Mouse (Mus musculus): ENCODE results near the gene Lgsn. TPM values are rescaled to one million over a fixed set of nuclear protein-coding genes. Genes with fewer than 3 reads are reported as not detected.

Gene Lgsn
- total RNA-seq (2021), result not detected
- long read RNA-seq, experiment 1, result 0 reads
- long read RNA-seq, experiment 2, result 0 reads

GRCm38 (mm10) chr1:31176101-31176500 is at the start of gene Lgsn:
TSS of gene Lgsn (plus strand) at chr1:31176401.
- DNase-seq (ENCODE audit: low spot score in 2 of 2), result no peak

- DNase-seq (ENCODE audit: low spot score in 2 of 2), result no peak
Measured at GRCm38 (mm10) chr1:31138387-31138786, 37.8 kb upstream of the Lgsn start.

GRCm38 (mm10) chr1:31142288-31143094 is 33.7 kb upstream of the Lgsn start:
- no peak for DNase-seq (ENCODE audit: low spot score in 2 of 2)

GRCm38 (mm10) chr1:31143571-31143970 is 32.6 kb upstream of the Lgsn start:
- DNase-seq (ENCODE audit: low spot score in 2 of 2), result no peak

GRCm38 (mm10) chr1:31149671-31150070 is 26.5 kb upstream of the Lgsn start:
- DNase-seq (ENCODE audit: low spot score in 2 of 2), result no peak

- DNase-seq (ENCODE audit: low spot score in 2 of 2), result no peak
Measured at GRCm38 (mm10) chr1:31150546-31150945, 25.7 kb upstream of the Lgsn start.

- DNase-seq (ENCODE audit: low spot score in 2 of 2), result no peak
Measured at GRCm38 (mm10) chr1:31152799-31153426, 23.3 kb upstream of the Lgsn start.

GRCm38 (mm10) chr1:31153793-31154349 is 22.3 kb upstream of the Lgsn start:
- peak; percentile 21 to 28 for DNase-seq (ENCODE audit: low spot score in 2 of 2)

GRCm38 (mm10) chr1:31156185-31156584 is 20.0 kb upstream of the Lgsn start:
- DNase-seq (ENCODE audit: low spot score in 2 of 2), result no peak

GRCm38 (mm10) chr1:31156884-31157283 is 19.3 kb upstream of the Lgsn start:
- DNase-seq (ENCODE audit: low spot score in 2 of 2), result no peak

GRCm38 (mm10) chr1:31164527-31165189 is 11.5 kb upstream of the Lgsn start:
- no peak for DNase-seq (ENCODE audit: low spot score in 2 of 2)

- no peak for DNase-seq (ENCODE audit: low spot score in 2 of 2)
Measured at GRCm38 (mm10) chr1:31165326-31166121, 10.7 kb upstream of the Lgsn start.

GRCm38 (mm10) chr1:31175401-31175800 is 800 bp upstream of the Lgsn start:
- no peak for DNase-seq (ENCODE audit: low spot score in 2 of 2)

- DNase-seq (ENCODE audit: low spot score in 2 of 2), result no peak
Measured at GRCm38 (mm10) chr1:31178264-31178663, 2.1 kb downstream of the Lgsn start.

GRCm38 (mm10) chr1:31190237-31190866 is 14.2 kb downstream of the Lgsn start:
- DNase-seq (ENCODE audit: low spot score in 2 of 2), result no peak

- DNase-seq (ENCODE audit: low spot score in 2 of 2), result no peak
Measured at GRCm38 (mm10) chr1:31195633-31196032, 19.4 kb downstream of the Lgsn start.

- DNase-seq (ENCODE audit: low spot score in 2 of 2), result no peak
Measured at GRCm38 (mm10) chr1:31196959-31197358, 20.8 kb downstream of the Lgsn start.

- no peak for DNase-seq (ENCODE audit: low spot score in 2 of 2)
Measured at GRCm38 (mm10) chr1:31203771-31204170, 27.6 kb downstream of the Lgsn start.

GRCm38 (mm10) chr1:31205346-31205745 is 29.1 kb downstream of the Lgsn start:
- DNase-seq (ENCODE audit: low spot score in 2 of 2), result no peak

- no peak for DNase-seq (ENCODE audit: low spot score in 2 of 2)
Measured at GRCm38 (mm10) chr1:31205770-31206169, 29.6 kb downstream of the Lgsn start.
